Mouse (Mus musculus) CH12.LX (cell line): ENCODE data around the gene Tmem251. TPM values are rescaled to one million over a fixed set of nuclear protein-coding genes. Genes with fewer than 3 reads are reported as not detected.

Experiments
- DNase-seq: peaks from one replicate; pipeline ENCODE4 v3.0.0-alpha.2; 2013; ENCODE audit errors: extremely low read depth
- H3K27ac ChIP-seq: 2 replicates; pipeline ENCODE4 v1.5.1; 2012; ENCODE audit warnings: low read depth, mild to moderate bottlenecking, control low read depth, moderate library complexity; ENCODE audit not compliant: insufficient read depth
- H3K27me3 ChIP-seq: replicated peaks from 2 replicates; pipeline ENCODE3; 2012; ENCODE audit warnings: inconsistent platforms
- H3K36me3 ChIP-seq, 2 experiments: replicated peaks in 1 of 2; 2 replicates each; pipeline versions ENCODE3 to v1.6.1; 2012; ENCODE audit warnings: inconsistent platforms in 1 of 2, low read length in 1 of 2, mild to moderate bottlenecking in 1 of 2, mixed read lengths in 1 of 2, moderate library complexity in 1 of 2; ENCODE audit not compliant: control insufficient read depth in 1 of 2, insufficient read depth in 1 of 2
- H3K4me1 ChIP-seq, 2 experiments: 2 replicates each; pipeline ENCODE4 v1.6.1; 2012; ENCODE audit warnings: inconsistent platforms in 1 of 2, moderate library complexity in 1 of 2; ENCODE audit not compliant: insufficient read depth in 2 of 2, control insufficient read depth in 1 of 2
- H3K4me2 ChIP-seq: 2 replicates; pipeline ENCODE4 v1.6.1; 2012; ENCODE audit warnings: low read depth, mild to moderate bottlenecking, control low read depth; ENCODE audit not compliant: poor library complexity, insufficient read depth, severe bottlenecking
- H3K4me3 ChIP-seq, 3 experiments: fragments of 150-350 bp in 1 of 3; sonication (generic) in 1 of 3; replicated peaks in 1 of 3; 2 replicates each; pipeline versions ENCODE3 to v1.5.1; 2011 to 2012; ENCODE audit warnings: low read depth in 2 of 3, low read length in 2 of 3, mild to moderate bottlenecking in 2 of 3, moderate library complexity in 2 of 3, control low read depth in 1 of 3, improper control_type of control experiment in 1 of 3, inconsistent platforms in 1 of 3, mixed read lengths in 1 of 3; ENCODE audit not compliant: poor library complexity in 1 of 3
- H3K79me2 ChIP-seq: replicated peaks from 2 replicates; pipeline ENCODE4 v1.6.1; 2012; ENCODE audit warnings: mild to moderate bottlenecking, moderate library complexity; ENCODE audit not compliant: control insufficient read depth, poor library complexity, insufficient read depth, severe bottlenecking; ENCODE audit errors: extremely low read depth
- H3K9ac ChIP-seq: 2 replicates; pipeline ENCODE4 v1.6.1; 2012; ENCODE audit warnings: low read depth, mild to moderate bottlenecking, control low read depth, moderate library complexity; ENCODE audit not compliant: insufficient read depth
- H3K9me3 ChIP-seq: replicated peaks from 2 replicates; pipeline ENCODE3; 2012; ENCODE audit warnings: low read length, inconsistent platforms, mixed read lengths
- BHLHE40 ChIP-seq: IDR thresholded peaks from 2 replicates; pipeline ENCODE4 v1.6.1; 2011; ENCODE audit warnings: mild to moderate bottlenecking, low read depth, low read length, improper control_type of control experiment
- CHD1 ChIP-seq: IDR thresholded peaks from 2 replicates; pipeline ENCODE4 v1.6.1; 2012; ENCODE audit warnings: low read depth, low read length, improper control_type of control experiment, inconsistent platforms
- CHD2 ChIP-seq: IDR thresholded peaks from 2 replicates; pipeline ENCODE4 v1.6.1; 2011; ENCODE audit warnings: low read length, improper control_type of control experiment
- CTCF ChIP-seq, 2 experiments: IDR thresholded peaks in 1 of 2; conservative IDR thresholded peaks in 1 of 2; 2 replicates each; pipeline ENCODE4 v1.5.1; 2011 to 2012; ENCODE audit warnings: low read depth in 2 of 2, low read length in 2 of 2, improper control_type of control experiment in 1 of 2, inconsistent platforms in 1 of 2, mild to moderate bottlenecking in 1 of 2, moderate library complexity in 1 of 2
- E2F4 ChIP-seq: IDR thresholded peaks from 2 replicates; pipeline ENCODE4 v1.6.1; 2011; ENCODE audit warnings: low read depth, low read length, improper control_type of control experiment; ENCODE audit not compliant: insufficient replicate concordance
- ELF1 ChIP-seq: IDR thresholded peaks from 2 replicates; pipeline ENCODE4 v1.6.1; 2014; ENCODE audit warnings: low read depth, mild to moderate bottlenecking, inconsistent platforms, low read length, improper control_type of control experiment
- EP300 ChIP-seq: IDR thresholded peaks from 2 replicates; pipeline ENCODE4 v1.6.1; 2011; ENCODE audit warnings: low read length, improper control_type of control experiment
- ETS1 ChIP-seq: conservative IDR thresholded peaks from 2 replicates; pipeline ENCODE4 v1.6.1; 2012; ENCODE audit warnings: low read depth, mild to moderate bottlenecking, inconsistent platforms, low read length, improper control_type of control experiment, moderate library complexity
- GABPA ChIP-seq: IDR thresholded peaks from 2 replicates; pipeline ENCODE4 v1.6.1; 2012; ENCODE audit warnings: low read depth, low read length, improper control_type of control experiment, inconsistent platforms; ENCODE audit not compliant: insufficient replicate concordance
- HCFC1 ChIP-seq: IDR thresholded peaks from 2 replicates; pipeline ENCODE4 v1.6.1; 2012; ENCODE audit warnings: low read depth, mild to moderate bottlenecking, inconsistent platforms, low read length, improper control_type of control experiment
- IRF4 ChIP-seq: IDR thresholded peaks from 2 replicates; pipeline ENCODE4 v1.6.1; 2014; ENCODE audit warnings: low read depth, mild to moderate bottlenecking, inconsistent platforms, low read length, improper control_type of control experiment
- JUN ChIP-seq: IDR thresholded peaks from 2 replicates; pipeline ENCODE4 v1.6.1; 2011; ENCODE audit warnings: low read depth, mild to moderate bottlenecking, low read length, improper control_type of control experiment, moderate library complexity; ENCODE audit not compliant: insufficient read depth
- JUND ChIP-seq: conservative IDR thresholded peaks from 2 replicates; pipeline ENCODE4 v1.6.1; 2011; ENCODE audit warnings: low read depth, low read length, improper control_type of control experiment
- KAT2A ChIP-seq: IDR thresholded peaks from 2 replicates; pipeline ENCODE4 v1.6.1; 2012; ENCODE audit warnings: low read length, improper control_type of control experiment, inconsistent platforms; ENCODE audit not compliant: insufficient replicate concordance
- MAFK ChIP-seq: IDR thresholded peaks from 2 replicates; pipeline ENCODE4 v1.6.1; 2011; ENCODE audit warnings: low read length, improper control_type of control experiment; ENCODE audit not compliant: insufficient replicate concordance
- MAX ChIP-seq: IDR thresholded peaks from 2 replicates; pipeline ENCODE4 v1.6.1; 2011; ENCODE audit warnings: low read length, improper control_type of control experiment
- MAZ ChIP-seq: IDR thresholded peaks from 2 replicates; pipeline ENCODE4 v1.6.1; 2012; ENCODE audit warnings: low read depth, mild to moderate bottlenecking, inconsistent platforms, low read length, improper control_type of control experiment, moderate library complexity
- MEF2A ChIP-seq: IDR thresholded peaks from 2 replicates; pipeline ENCODE4 v1.6.1; 2014; ENCODE audit warnings: low read depth, mild to moderate bottlenecking, inconsistent platforms, low read length, improper control_type of control experiment, borderline replicate concordance
- MXI1 ChIP-seq: IDR thresholded peaks from 2 replicates; pipeline ENCODE4 v1.6.1; 2011; ENCODE audit warnings: mild to moderate bottlenecking, low read depth, low read length, improper control_type of control experiment
- MYC ChIP-seq: IDR thresholded peaks from 2 replicates; pipeline ENCODE4 v1.6.1; 2011; ENCODE audit warnings: low read depth, mild to moderate bottlenecking, improper control_type of control experiment, low read length
- NELFE ChIP-seq: IDR thresholded peaks from 2 replicates; pipeline ENCODE4 v1.6.1; 2011; ENCODE audit warnings: low read depth, low read length, improper control_type of control experiment
- NRF1 ChIP-seq: IDR thresholded peaks from 2 replicates; pipeline ENCODE4 v1.6.1; 2014; ENCODE audit warnings: low read depth, mild to moderate bottlenecking, inconsistent platforms, low read length, improper control_type of control experiment, moderate library complexity
- PAX5 ChIP-seq: IDR thresholded peaks from 2 replicates; pipeline ENCODE4 v1.6.1; 2012; ENCODE audit warnings: low read length, inconsistent platforms, mixed read lengths
- POLR2A ChIP-seq: IDR thresholded peaks from 2 replicates; pipeline ENCODE4 v1.6.1; 2011; ENCODE audit warnings: low read depth, mild to moderate bottlenecking, improper control_type of control experiment, low read length
- POLR2AphosphoS2 ChIP-seq: IDR thresholded peaks from 2 replicates; pipeline ENCODE4 v1.6.1; 2011; ENCODE audit warnings: low read depth, low read length, improper control_type of control experiment
- RAD21 ChIP-seq: IDR thresholded peaks from 2 replicates; pipeline ENCODE4 v1.6.1; 2011; ENCODE audit warnings: low read depth, mild to moderate bottlenecking, low read length, improper control_type of control experiment, moderate library complexity
- RCOR1 ChIP-seq: conservative IDR thresholded peaks from 2 replicates; pipeline ENCODE4 v1.6.1; 2012; ENCODE audit warnings: low read depth, mild to moderate bottlenecking, inconsistent platforms, low read length, improper control_type of control experiment
- SIN3A ChIP-seq: IDR thresholded peaks from 2 replicates; pipeline ENCODE4 v1.6.1; 2012; ENCODE audit warnings: low read length, improper control_type of control experiment, inconsistent platforms
- SMC3 ChIP-seq: IDR thresholded peaks from 2 replicates; pipeline ENCODE4 v1.6.1; 2011; ENCODE audit warnings: low read depth, low read length, improper control_type of control experiment
- TBP ChIP-seq: conservative IDR thresholded peaks from 2 replicates; pipeline ENCODE4 v1.6.1; 2011; ENCODE audit warnings: low read depth, low read length, improper control_type of control experiment
- TCF12 ChIP-seq: IDR thresholded peaks from 2 replicates; pipeline ENCODE4 v1.6.1; 2014; ENCODE audit warnings: low read depth, mild to moderate bottlenecking, inconsistent platforms, low read length, improper control_type of control experiment
- UBTF ChIP-seq: IDR thresholded peaks from 2 replicates; pipeline ENCODE4 v1.6.1; 2012; ENCODE audit warnings: low read depth, mild to moderate bottlenecking, inconsistent platforms, low read length, improper control_type of control experiment, moderate library complexity
- USF1 ChIP-seq: IDR thresholded peaks from 2 replicates; pipeline ENCODE4 v1.6.1; 2014; ENCODE audit warnings: low read depth, mild to moderate bottlenecking, inconsistent platforms, low read length, improper control_type of control experiment
- USF2 ChIP-seq: conservative IDR thresholded peaks from 2 replicates; pipeline ENCODE4 v1.6.1; 2011; ENCODE audit warnings: low read depth, low read length, improper control_type of control experiment
- ZC3H11A ChIP-seq: IDR thresholded peaks from 2 replicates; pipeline ENCODE4 v1.6.1; 2012; ENCODE audit warnings: low read depth, mild to moderate bottlenecking, inconsistent platforms, low read length, improper control_type of control experiment
- ZKSCAN1 ChIP-seq: IDR thresholded peaks from 2 replicates; pipeline ENCODE4 v1.6.1; 2012; ENCODE audit warnings: low read depth, inconsistent platforms, low read length, improper control_type of control experiment, borderline replicate concordance
- ZMIZ1 ChIP-seq: IDR thresholded peaks from 2 replicates; pipeline ENCODE4 v1.6.1; 2012; ENCODE audit warnings: low read depth, mild to moderate bottlenecking, inconsistent platforms, low read length, improper control_type of control experiment
- ZNF384 ChIP-seq: IDR thresholded peaks from 2 replicates; pipeline ENCODE4 v1.6.1; 2012; ENCODE audit warnings: low read depth, low read length, improper control_type of control experiment, inconsistent platforms
- dilution Hi-C: fragments of 300-500 bp; cut with MboI; formaldehyde crosslinking; loops from 2 replicates; pipeline ENCODE4 v1.14.3; 2020; ENCODE audit warnings: low sequenced_read_pairs; ENCODE audit not compliant: extremely low pct_unique_long_range_greater_than_20kb, extremely low pct_ligation_motif_present
- in situ Hi-C: fragments of 300-500 bp; cut with MboI; formaldehyde crosslinking; loops from 3 replicates; pipeline ENCODE4 v1.14.3; 2019; ENCODE audit warnings: low sequenced_read_pairs, low pct_ligation_motif_present, low pct_unique_long_range_greater_than_20kb, mixed read lengths
- polyA plus RNA-seq: library from polyadenylated mRNA; unstranded; fragments of >175 nt; gene quantifications from 2 replicates; pipeline ENCODE4 v1.2.1, GENCODE M21; 2012; ENCODE audit warnings: low read depth; ENCODE audit not compliant: insufficient read length
- total RNA-seq, 2 experiments: library from RNA; depleted of rRNA; stranded (reverse); fragments of 300-350 nt in 1 of 2; fragments of >200 nt in 1 of 2; gene quantifications; 2 replicates each; pipeline ENCODE4 v1.2.3; 2012 to 2014

Tmem251 gene
- total and polyA plus RNA-seq, 3 experiments = 3.9 to 13.9 (median 11.1) TPM

DNA sequence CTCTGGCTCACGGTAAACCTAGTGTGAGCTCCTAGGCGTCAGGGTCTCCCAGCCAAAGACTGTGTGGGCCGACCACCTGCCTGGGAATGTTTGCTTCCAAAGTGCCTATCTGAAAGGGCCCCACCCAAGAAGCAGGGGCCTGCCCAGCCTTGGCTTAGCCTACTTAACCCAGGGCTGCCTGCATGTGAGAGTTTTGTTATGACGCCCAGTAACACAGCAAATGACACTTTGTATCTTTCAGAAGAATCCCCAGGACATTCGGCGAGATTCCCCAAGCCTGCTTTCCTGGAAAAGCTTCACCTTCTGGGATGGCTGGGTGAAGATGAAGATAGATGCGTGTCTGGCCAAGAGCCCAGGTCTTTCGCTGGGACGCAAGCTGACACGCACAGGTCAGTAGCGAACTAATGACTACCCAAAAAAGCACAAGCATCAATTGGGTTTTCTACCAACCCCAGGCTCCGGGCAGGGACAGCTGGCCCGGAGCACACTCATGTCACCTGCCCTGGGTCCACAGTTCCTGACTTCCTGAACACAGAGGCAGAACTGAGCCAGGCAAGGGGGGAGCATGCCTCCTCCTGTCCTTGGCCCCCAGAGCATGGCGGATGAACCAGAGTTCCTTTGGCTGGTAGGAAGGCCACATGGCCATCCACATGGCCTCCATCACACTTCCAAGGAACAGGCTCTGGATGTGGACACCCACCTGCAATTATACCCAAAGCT is 46.8 kb upstream of the Tmem251 start:
- DNase-seq = no peak
- H3K4me2 ChIP-seq = peak overlapping the region; percentile 70
- dilution Hi-C loops (no loop called here), in situ Hi-C loops (loop anchor here (10.0 kb wide), 1 partner anchor 52 kb away; no protein-coding TSS in a partner anchor)
- H3K4me1 ChIP-seq = peaks cover 42 to 98% of the 10 kb centered on the region in 2 experiments
- no peaks in the 10 kb centered on the region for H3K27me3 ChIP-seq
- H3K36me3 ChIP-seq = peaks cover 0 to 28% of the 10 kb centered on the region in 2 experiments
- peak overlapping the region in 2 of 3 experiments; percentile 39 to 42 for H3K4me3 ChIP-seq
- peak overlapping the region; percentile 97 for H3K27ac ChIP-seq
- H3K79me2 ChIP-seq = peaks cover 62% of the 10 kb centered on the region
- peak overlapping the region; percentile 75 for H3K9ac ChIP-seq
- H3K9me3 ChIP-seq = no peaks in the 10 kb centered on the region
- TF ChIP-seq MYC (0 out of 2 replicates have a peak, but pooled peaks have one; percentile 14), RCOR1 (no peak), ZC3H11A (no peak), CHD2 (0 out of 2 replicates have a peak, but pooled peaks have one; percentile 15), POLR2A (no peak), IRF4 (peak; percentile 81), TCF12 (peak; percentile 59; the same call in 1 of the 2 replicates), ZKSCAN1 (no peak), ZNF384 (no peak), ETS1 (peak; percentile 38; the same call in 1 of the 2 replicates), SMC3 (no peak), USF1 (no peak), BHLHE40 (peak; percentile 57), MXI1 (no peak; the same call in 1 of the 2 replicates), POLR2AphosphoS2 (no peak), USF2 (no peak), NELFE (no peak), HCFC1 (no peak), MAZ (no peak), E2F4 (no peak), JUN (no peak), JUND (no peak), PAX5 (no peak), UBTF (no peak), CTCF (conservative IDR thresholded peaks at IDR 0.05 in 1 of 2, IDR thresholded peaks at IDR 0.05 in 1 of 2; ENCODE audit: low read depth in 2 of 2, low read length in 2 of 2) (no peak), ELF1 (no peak), KAT2A (no peak), SIN3A (peak; percentile 25; the same call in 1 of the 2 replicates), CHD1 (no peak), NRF1 (no peak), TBP (no peak), RAD21 (no peak), EP300 (no peak), ZMIZ1 (no peak), MAFK (no peak), GABPA (no peak), MEF2A (no peak), MAX (no peak)
